Mouse (Mus musculus) lung, postnatal 4 days (tissue): ENCODE results near the gene Cacnb1.
A peak's percentile ranks its signal among the peaks of the same experiment; 100 is the strongest.

ENCODE experiments used
- DNase-seq, 2 experiments: peaks; one replicate each; pipeline ENCODE4 v3.0.0; 2021

Cacnb1 gene

DNA sequence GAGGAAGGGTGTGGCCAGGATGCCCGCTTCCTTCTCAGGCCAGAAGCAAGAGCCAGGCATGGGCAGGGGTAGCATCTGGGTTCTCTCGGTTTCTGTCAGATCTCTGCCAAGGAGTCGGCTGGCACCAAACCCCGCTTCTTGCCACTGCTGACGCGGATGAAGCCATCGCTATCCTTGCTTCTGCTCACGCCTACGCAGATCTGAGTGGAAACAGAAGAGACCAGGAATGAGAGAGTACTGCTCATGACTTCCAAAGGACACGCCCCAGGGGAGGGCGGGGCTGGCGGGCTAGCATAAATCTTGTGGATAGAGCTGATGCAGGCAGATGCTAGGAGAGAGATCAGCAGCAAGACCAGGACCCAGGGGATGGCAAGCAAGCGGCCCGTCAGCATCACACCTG, 15.0 kb upstream of the Cacnb1 start:
- peak; percentile 30 to 43 for DNase-seq

DNA sequence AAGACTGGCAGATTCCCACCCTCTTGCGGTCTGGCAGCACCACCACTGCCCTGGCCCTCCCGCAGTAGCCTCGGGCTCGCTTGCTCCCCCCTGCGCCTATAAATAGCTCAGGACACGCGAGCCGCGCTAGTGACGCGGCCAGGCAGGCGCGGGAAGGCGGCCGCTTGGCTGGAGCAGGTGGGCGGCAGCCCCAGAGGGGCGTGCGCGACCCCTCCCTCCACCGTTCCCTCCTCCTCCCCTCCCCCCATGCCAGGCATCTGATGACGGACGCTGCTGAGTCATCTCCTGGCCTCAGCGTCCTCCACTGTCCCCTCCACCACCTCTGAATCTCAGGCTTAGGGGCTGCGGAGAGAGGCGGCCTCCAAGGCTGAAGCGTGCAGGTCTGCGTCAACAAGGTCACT, 13.1 kb upstream of the Cacnb1 start:
- peak; percentile 37 to 65 for DNase-seq

DNA sequence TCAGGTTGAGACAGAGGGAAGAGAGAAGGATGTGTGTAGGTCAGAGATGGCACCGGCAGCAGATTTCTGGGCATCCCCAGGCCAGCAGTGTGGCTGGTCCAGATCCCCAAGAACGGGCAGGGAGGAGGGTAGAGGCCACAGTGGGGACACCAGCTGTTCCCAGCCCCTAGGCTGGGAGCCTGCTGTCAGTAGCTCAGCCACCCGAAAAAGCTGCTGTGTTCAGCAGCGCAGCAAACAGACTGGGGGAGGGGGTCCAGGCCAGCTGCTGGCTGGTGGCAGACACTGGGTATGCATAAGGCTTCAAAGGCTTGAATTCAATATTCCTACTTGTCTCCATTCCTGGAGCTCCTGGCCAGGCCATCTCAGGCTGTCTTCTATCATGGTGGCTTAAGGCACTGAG, 12.0 kb upstream of the Cacnb1 start:
- peak in 1 of 2 experiments; percentile 71 for DNase-seq

DNA sequence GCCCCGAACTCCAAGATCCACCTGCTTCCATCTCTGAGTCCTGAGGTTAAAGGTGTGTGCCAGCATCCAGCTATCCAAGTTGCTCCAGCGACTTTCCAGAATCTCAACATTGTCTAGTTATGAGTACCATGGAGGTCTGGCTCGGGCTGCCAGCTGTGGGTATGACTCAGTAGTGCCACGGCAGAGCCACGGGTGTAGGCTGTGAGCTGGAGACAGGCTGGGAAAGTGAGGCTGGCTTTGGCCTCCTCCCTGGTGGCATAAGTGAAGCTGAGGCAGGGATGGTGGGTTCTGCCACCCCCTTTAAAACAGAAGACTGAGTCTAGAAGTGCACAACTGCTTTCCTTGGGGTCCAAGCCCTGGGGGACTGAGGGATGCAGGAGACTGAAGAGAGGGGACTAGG, 11.2 kb upstream of the Cacnb1 start:
- DNase-seq, result no peak

DNA sequence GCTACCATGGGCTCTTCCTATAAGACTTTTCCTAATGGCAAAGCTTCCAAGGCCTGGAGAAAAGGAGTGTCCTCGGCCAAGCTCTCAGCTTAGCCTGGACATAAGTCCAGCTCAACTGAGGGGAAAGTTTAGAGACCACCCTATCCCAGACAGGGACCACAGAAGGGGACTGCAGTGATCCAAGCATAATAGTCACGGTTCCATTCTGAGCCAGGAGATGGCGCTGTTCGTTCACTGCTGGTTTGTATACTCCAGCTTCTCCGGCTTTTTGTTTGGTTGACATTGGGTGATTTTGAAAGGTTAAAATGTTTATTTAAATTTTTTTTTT, 8.6 kb upstream of the Cacnb1 start:
- DNase-seq, result peak; percentile 68 to 84

DNA sequence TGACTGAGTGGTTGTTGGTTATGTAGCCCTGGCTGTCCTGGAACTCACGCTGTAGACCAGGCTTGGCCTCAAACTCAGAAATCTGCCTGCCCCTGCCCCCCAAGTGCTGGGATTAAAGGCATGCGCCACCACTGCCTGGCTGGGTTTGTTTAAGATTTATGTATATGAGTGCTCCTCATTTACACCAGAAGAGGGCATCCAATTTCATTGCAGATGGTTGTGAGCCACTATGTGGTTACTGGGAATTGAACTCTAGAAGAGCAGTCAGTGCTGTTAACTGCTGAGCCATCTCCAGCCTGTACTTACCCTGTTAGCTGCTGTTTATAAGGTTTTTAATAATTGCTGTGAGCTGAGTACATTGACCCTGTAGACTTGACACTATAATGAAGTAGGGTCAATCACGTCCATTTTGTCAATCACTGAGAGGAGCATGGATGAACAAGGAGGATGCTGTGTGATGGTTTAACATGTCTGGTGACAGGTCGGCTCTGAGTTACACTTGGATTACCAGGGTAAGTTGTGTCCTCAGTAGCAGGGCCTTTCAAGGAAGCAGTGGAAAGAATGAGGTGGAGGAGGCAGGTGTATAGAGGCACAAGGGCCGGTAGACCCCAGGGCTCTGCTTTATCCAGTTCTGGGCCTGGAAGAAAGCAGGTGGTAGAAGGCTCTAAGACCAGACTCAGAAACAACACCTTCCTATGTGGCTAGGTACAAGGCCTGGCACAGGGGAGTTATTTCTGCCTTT, 8.0 kb upstream of the Cacnb1 start:
- DNase-seq, result no peak

DNA sequence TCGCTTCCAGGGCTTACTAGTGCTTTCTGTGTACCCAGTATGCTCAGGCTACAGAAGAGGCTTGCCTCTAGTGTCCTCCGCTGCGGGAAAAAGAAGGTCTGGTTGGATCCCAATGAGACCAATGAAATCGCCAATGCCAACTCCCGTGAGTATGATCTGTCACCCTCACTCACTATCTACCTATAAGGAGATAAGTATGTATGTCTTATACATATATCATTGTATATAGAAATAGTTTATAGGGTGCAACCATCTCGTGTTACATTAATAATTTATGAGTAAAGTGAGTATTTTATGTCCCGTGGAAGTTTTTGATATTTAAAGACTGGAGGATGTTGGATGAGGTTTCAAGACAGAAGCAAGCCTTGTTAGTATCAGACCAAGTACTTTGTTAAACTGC, 5.0 kb upstream of the Cacnb1 start:
- no peak for DNase-seq

DNA sequence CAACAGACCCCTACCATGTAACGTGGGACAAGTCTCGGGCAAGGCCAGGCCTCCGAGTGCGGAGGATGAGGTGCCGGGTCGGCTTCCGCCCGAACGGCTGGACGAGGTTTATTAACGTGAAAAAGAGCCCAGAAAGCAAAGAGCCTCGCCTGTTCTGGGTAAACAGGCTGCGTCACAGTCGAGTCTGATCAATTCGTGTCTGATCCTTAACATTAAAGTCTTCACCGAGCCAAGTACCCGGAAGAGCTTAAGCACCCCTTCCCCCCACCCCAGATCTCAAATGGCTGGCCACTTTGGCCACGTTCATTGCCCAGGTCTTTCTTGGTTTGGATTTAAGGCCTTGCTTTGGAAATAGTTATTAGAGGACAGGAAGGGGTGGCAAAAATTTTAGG, 4.5 kb upstream of the Cacnb1 start:
- DNase-seq, result no peak

DNA sequence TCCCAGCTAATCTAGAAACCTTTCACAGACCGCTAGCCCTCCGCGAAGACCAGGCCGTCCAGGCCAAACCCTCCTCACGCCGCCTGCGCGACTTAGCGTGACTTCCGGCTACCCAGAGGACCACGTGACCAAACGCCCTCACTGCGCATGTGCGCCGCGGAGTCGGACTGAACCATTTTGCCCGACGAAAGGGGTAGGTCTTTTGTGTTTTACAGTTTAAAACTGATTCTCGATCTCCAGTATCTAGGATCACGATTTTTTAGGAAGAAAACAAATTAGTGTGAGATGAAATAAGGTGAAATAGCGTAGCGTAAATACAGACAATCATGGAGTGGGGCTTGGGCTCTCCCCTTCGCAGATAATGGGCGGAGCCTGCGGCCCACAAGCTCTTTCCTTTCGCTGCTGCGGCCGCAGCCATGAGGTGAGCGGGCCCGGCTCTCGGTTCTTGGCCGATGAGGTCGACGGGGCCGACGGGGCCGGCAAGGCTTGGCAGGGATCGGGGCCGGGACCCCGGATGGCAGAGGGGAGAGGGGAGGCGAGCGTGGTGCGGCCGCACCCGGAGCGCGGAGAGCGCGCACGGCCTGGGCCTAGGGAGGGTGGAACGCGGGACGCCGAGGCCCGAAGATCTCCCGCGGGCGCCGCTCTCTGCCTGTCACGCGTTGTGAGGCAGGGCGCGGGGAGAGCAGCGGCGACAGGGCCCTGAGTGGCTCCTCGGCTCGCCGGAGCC, 3.9 kb upstream of the Cacnb1 start, which contains the start of gene Rpl19:
Rpl19 (plus strand) TSS at position 141 of the 727 bp plus-strand sequence.
- peak; percentile 94 to 95 for DNase-seq

DNA sequence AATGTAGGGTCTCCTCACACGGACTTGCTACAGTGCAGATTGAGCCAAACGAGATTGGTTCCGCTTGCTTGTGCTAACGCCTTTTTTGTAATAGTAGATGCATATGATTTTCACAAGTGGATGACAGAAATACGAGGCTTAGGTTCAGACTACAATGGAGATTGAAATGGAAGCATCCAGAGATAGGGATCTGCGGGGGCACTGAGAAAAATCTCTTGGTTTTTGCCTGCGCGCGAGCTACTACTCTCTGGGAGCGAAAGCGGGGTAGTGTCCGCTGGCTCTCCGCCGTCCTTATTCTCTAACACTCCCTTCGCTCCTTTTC, 3.4 kb upstream of the Cacnb1 start:
- no peak for DNase-seq

DNA sequence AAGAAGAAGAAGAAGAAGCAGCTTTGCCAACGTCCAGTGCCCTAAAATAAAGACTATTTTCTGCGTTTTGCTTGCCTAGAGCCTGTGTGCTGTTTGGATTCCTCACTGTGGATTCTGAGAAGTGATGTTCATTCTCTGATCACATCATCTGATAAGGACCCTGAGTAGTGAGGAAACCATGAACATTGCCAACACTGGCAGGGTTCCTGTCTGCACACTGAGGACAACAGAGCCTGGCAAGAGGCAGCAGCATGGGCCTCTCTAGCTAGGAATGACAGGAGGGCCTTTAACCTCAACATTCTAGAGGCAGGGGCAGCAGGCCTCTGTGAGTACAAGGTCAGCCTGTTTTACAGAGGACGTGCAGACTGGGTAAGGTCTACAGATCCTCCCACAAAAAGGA, 1.7 kb upstream of the Cacnb1 start:
- DNase-seq, result no peak

DNA sequence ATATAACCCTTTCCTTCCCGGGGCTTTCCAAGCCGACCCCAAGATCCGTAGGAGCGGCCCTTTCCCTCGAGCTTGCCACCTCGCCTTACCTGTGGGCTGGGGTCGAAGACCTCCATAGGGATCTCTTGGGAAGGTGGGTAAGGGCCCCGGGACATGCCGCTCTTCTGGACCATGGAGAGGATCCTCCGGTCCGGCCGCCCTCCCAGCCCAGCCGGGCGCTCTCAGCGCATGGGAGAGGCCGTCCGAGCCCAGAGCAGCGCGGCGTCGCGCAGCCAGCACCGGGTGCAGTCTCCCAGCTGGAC, 630 bp downstream of the Cacnb1 start:
- no peak for DNase-seq

DNA sequence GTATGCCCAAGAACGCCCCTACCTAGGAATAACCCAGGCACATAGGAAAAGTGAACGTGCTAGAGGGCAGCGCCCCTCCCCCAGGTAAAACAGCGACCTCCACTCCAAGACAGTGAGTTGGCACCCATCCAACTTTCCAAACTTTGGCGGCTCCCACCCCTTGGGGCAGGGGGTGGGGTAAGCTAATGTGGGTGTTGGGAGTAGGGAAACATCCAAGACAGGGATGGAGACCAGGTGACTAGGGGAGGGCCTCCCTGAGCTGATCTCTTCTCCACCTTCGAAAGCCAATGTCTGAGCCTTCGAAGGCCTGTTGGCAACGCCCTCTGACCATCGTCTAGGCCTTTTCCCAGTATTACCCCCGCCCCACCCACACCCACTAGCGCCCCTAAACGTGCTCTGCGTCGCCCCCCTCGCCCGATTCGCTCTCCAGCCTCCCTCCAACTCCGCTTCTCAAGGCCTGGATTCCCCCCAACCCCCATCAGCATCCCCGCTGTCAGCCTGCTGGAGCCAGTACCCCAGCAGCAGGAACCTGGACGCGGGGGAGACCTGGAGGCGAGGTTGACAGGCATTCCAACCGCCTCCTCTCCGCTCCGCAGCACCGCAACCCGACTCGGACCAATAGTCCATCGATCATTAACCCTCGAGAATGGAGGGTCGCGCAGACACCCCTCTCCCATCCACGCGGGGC, 1.1 kb downstream of the Cacnb1 start:
- peak; percentile 41 to 53 for DNase-seq

DNA sequence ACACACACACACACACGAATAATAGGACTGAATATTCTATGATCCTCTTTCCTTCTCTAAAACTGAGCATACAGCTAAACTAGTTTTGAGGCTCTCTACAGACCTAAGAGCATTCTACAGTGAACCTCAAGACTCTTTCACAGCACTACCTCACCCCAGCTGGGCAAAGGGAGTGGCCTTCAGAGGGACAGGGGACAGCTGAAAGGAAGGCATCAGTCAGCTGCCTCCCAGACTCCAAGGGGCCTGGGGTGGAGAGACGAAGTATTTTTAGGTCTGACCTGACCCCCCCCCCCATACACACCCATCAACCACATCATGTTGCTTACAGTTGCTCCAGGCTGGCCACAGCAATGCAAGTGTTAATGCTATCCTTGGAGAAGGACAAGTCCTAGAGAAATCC, 1.7 kb downstream of the Cacnb1 start:
- DNase-seq, result no peak

DNA sequence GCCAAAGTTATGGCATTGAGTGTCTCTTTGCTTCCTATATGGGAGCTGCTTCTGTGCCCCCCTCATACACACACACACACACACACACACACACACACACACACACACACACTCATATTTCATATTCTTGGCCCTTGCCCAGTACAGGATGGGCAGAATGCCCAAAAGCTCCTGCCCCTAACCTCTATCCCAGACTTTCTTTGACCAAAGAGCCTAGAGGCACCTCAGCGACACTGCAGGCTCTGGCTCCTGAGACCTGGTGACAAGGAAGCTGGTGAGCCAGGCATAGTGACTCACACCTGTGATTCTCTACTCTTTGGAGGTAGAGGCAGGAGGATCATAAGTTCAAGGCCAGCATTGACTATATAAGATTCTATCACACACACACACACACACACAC, 2.1 kb downstream of the Cacnb1 start:
- peak in 1 of 2 experiments; percentile 43 for DNase-seq

DNA sequence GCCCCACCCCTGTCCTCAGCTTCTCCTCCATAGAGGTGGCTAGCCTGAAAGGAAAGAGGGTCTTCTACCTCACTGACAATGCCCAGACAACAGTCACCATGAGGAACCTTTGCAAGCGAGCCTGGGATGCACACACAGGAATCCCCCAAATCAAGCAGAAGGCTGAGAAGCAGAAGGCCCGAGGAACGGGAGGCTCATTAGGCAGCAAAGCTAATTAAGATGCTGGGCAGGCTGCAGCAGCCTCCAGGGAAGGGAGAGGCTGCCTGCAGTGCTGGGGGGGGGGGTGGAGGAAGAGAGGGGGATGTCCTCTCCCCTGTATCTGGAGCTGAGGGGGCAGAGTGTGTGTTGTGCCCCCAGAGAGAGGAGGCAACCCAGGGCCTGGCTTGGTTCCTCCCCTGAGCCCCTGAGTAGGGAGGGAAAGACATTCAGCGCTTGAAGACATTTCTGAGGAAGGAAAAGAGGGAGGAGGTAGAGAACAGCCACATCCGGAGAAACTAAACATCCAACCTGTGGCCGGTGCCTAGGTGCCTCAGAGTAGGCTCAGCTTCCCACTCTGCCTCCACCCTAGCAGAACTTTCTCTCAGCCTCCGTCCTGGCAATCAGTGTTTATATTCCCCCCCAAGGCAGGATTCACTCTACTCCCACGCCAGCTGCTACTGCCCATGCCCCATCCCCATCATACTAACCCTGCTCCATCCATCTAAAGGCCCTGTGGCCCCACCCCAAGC, 2.8 kb downstream of the Cacnb1 start:
- no peak for DNase-seq

DNA sequence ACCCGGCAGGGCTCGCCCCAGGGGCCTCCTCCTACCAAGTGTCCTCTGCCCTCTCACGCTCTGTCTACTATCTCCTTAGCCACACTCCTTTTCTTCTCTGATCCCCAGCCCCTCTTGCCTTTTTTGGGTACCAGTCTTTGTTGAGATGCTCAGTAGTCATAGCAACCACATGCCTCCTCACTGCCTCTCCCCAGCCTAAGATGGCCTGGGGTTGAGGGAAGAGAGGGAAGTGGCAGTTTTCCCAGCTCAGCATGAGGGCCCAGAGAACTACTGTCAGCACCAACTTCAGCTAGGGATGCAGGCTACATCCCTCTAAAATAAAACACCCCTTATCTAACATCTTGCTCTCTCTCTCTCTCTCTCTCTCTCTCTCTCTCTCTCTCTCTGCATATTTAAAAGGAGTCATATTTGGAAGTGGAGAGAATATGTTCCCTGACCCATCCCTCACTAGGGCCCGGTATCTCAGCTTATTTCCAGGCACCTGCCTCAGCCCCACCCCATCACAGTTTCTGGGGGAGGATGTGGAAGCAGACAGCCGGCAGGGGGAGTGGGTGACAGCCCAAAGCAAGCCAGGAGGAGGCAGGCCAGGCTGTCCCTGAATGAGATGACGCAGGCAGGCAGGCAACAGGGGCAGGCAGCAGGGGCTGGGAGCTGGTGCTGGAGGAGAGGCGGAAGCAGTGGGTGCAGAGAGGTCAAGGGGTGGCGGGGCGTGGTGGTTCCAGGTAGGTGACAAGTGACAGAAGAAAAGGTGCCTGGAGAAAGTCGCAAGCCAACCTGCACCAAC, 3.8 kb downstream of the Cacnb1 start:
- DNase-seq, result peak; percentile 56 to 66

DNA sequence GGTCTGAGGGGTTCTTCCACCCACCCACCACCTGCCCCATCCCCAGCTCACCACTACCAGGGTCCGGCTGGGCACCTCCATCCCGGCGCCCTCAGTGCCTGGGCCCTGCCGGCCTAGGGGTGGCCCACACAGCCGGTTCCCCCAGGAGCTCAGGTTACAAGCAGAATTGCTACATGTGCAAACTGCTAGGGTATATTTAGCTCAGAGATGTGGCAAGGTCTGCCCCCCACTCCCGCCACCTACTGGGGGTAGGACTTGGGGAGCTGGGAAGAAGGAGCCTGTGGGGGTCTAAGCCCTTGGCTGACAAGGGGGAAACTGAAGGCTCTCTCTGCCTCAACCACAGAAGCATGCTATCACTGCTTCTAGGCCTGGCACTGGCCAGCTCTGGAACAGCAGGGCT, 4.6 kb downstream of the Cacnb1 start:
- no peak for DNase-seq

DNA sequence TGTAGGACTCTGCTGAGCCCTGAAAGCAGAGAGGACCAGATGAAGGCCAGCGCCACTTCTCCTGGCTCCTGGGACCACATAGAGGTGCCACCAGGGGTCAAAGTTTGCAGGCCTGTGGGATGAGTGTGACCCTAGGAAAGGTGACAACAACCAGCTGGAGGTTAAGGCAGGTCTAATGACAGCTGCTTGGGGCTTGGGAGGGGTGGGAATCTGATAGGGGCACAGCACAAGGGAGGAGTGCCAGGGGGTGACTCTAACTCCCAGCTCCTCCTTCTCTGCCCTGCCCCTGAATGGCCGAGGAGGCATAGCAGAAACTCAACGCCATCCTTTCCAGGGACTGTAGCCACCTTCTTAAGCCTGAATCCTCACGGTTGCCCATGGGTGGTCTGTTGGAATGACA, 6.0 kb downstream of the Cacnb1 start:
- DNase-seq, result no peak

DNA sequence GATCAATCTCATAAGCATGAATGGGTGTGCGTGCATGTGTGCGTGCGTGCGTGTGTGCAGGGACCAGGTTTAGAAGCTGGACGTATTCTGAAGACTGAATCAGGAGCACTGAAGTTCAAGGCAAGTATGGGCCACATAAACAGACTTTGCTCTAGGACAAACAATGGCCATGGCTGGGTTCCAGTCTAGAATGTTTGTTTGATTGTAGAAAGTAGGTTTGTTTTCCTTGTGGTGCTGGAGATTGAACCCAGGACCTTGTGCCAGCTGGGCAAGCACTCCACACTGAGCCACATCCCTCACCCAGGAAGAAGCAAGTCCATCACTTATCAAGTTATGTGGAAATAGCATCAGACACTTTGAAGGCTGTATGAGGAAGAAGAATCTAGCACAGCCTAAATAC, 6.7 kb downstream of the Cacnb1 start:
- DNase-seq, result no peak

DNA sequence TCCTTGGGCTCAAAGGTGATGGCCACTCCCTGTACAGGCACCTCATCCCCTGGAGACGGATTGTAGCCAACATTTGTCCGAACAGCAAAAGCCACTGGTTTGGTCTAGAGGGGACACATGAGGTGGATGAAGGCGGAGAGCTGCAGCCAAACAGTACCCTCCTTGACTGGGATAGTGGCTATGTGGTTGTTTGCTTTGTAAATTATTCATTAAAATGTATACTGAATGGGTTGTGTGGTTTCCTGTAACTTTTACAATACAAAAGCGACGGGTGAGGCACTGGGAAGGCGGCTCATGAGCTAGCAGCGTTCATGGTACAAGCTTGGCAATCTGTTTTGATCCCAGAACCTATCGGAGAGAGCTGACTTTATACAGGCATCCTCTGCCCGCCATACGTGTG, 10.0 kb downstream of the Cacnb1 start:
- DNase-seq, result no peak

DNA sequence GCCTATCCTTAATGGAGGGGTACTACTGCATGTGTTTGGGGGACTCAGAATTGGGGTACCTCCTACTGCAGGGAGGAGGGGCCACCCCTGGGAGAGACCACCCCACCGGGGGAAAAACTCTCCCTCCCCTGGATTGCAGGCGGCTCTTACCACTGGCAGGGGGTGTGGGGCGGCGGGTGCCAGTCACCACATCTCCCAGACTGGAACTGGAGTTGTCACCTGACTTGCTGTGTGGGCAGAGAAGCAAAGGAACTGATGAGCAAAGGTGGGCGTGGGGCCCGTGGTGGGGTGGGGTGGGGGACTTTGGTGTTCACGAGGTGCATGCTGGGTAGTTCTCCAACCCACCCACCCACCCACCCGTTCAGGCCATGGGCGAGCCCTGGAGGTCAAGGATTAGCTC, 11.1 kb downstream of the Cacnb1 start:
- DNase-seq, result no peak

DNA sequence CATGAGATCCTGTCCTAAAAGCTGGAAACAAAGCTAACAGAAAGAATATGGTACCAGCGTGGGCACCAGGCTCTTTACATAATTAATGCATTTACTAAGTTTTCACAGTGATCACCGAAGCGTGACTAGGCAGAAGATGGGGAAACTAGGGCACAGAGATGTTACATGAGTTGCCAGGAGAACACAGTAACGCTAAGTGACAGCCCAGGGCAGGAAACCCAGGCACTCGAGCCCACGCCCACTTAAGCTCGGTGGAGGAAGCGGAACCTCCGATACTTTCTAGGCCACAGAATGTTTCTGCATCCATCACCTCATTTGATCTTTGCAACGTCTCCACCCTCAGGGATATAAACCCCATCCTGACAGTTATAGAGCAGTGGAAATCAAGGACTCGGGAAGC, 14.7 kb downstream of the Cacnb1 start:
- DNase-seq, result no peak
